Mouse (Mus musculus) cortical plate, adult 2 months (tissue): Measurements from ENCODE around the gene Cabin1.

Experiments used
- CTCF ChIP-seq: fragments of 200-500 bp; IDR thresholded peaks from 2 replicates; pipeline ENCODE4 v1.5.1; 2011; ENCODE audit warnings: mild to moderate bottlenecking, control low read depth, low read length; ENCODE audit not compliant: insufficient read depth; ENCODE audit errors: extremely low read depth
- POLR2A ChIP-seq: fragments of 200-500 bp; IDR thresholded peaks from 2 replicates; pipeline ENCODE4 v1.6.1; 2011; ENCODE audit warnings: mild to moderate bottlenecking, low read length, control low read depth; ENCODE audit not compliant: insufficient read depth; ENCODE audit errors: extremely low read depth

- TF ChIP-seq CTCF, result no peak
- no peak for TF ChIP-seq POLR2A
Observed at GRCm38 (mm10) chr10:75635019-75635692, 129.0 kb downstream of the Cabin1 start.
